Mouse (Mus musculus): Measurements from ENCODE around the gene Cenpi. TPM values are rescaled to one million over a fixed set of nuclear protein-coding genes. Genes with fewer than 3 reads are reported as not detected.

The Cenpi gene
- total RNA-seq, 2 experiments from 2014 or later, result 4.8 to 8.3 TPM

GRCm38 (mm10) chrX:134365421-134365820, 57.5 kb downstream of the Cenpi start:
- no peak for DNase-seq

GRCm38 (mm10) chrX:134366547-134366946, 58.7 kb downstream of the Cenpi start:
- no peak for DNase-seq

GRCm38 (mm10) chrX:134371279-134371678, 63.4 kb downstream of the Cenpi start:
- DNase-seq, result no peak

GRCm38 (mm10) chrX:134374190-134374589, 66.3 kb downstream of the Cenpi start:
- DNase-seq, result no peak

- DNase-seq, result peak; percentile 22
Measured at GRCm38 (mm10) chrX:134384896-134385295, 77.0 kb downstream of the Cenpi start.

GRCm38 (mm10) chrX:134398972-134399371, 91.1 kb downstream of the Cenpi start:
- no peak for DNase-seq

- DNase-seq, result no peak
Measured at GRCm38 (mm10) chrX:134403863-134404583, 96.1 kb downstream of the Cenpi start, which contains the start of gene Drp2. Gene Drp2 (plus strand): TSS chrX:134404551.

GRCm38 (mm10) chrX:134404584-134404955, 96.7 kb downstream of the Cenpi start:
- DNase-seq, result no peak

- no peak for DNase-seq
Measured at GRCm38 (mm10) chrX:134409354-134409900, 101.5 kb downstream of the Cenpi start.

- DNase-seq, result no peak
Measured at GRCm38 (mm10) chrX:134412096-134412495, 104.2 kb downstream of the Cenpi start.

Other genes starting within 250 kb of the Cenpi start
- 10 to 100 TPM; 34.1 to 38.4 TPM for gene Cstf2, start 248.9 kb upstream of the Cenpi start, total RNA-seq (2021)
- 1 to 10 TPM; 1.9 to 3.3 TPM for gene Xkrx, start 146.0 kb upstream of the Cenpi start, total RNA-seq (2021)
- gene Arl13a, start 120.6 kb upstream of the Cenpi start, total RNA-seq (2021), result not detected
- 1 to 10 TPM in 1 of 2 experiments, under 1 TPM in 1; 0.45 to 1.3 TPM for gene Nox1, start 86.1 kb upstream of the Cenpi start, total RNA-seq (2021)
- 10 to 100 TPM; 31.2 to 35.7 TPM for gene Trmt2b, start 31.1 kb upstream of the Cenpi start, total RNA-seq (2021)
- 100 to 1,000 TPM in 1 of 2 experiments, 10 to 100 TPM in 1; 71.2 to 120 TPM for gene Tmem35a, start 12.9 kb upstream of the Cenpi start, total RNA-seq (2021)
- 1 to 10 TPM in 1 of 2 experiments, under 1 TPM in 1; 0.51 to 1.3 TPM for gene Drp2, start 96.5 kb downstream of the Cenpi start, total RNA-seq (2021)
- not detected for gene Taf7l, start 168.4 kb downstream of the Cenpi start, total RNA-seq (2021)
- gene Timm8a1, start 233.8 kb downstream of the Cenpi start, total RNA-seq (2021), result 10 to 100 TPM; 52.9 to 58.0 TPM